Mouse (Mus musculus): ENCODE measurements around the gene Man1c1.

Gene Man1c1

DNA sequence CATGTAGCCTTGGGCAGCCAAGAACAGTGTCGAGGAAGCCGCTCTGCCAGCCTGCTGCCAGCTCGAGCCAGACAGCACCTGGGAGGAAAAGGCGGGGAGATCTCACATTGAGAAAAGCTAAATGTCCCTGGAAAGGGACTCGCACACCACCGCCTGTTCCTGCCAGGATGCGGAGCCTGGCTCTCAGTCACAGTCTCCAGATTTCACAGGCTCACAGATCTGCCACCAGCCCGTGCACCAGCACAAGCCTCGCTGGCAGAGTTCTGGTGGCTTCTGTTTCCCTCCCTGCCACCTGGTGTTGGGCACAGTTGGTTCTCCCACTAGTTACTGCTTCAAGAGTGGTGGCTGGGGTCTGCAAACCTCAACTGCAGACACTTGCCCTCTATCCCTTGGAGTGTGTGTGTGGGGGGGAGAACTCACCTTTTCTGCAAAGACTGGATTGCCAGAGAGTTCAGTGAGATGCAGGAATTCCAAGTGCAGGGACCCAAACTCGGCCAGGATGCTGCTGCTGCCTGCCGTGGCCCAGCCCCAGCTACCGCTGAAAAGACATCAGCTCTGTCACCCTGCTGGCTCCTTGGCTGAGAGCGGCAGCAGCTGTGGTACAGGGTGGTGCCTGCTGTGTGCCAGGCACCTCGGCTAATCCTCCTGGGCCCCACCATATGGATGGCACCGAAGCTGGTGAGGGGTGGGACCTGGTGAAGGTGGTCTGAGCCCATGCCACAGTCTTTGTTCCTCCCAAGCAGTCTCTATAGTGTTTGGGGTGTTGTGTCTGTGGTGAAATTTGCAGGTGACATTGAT, 123.5 kb downstream of the Man1c1 start:
- DNase-seq (ENCODE audit: low read depth, low spot score) = no peak

- DNase-seq (ENCODE audit: low read depth, low spot score) = no peak
Measured at GRCm38 (mm10) chr4:134579620-134580019, 124.5 kb downstream of the Man1c1 start.

- no peak for DNase-seq (ENCODE audit: low read depth, low spot score)
Measured at GRCm38 (mm10) chr4:134579212-134579611, 124.9 kb downstream of the Man1c1 start.

DNA sequence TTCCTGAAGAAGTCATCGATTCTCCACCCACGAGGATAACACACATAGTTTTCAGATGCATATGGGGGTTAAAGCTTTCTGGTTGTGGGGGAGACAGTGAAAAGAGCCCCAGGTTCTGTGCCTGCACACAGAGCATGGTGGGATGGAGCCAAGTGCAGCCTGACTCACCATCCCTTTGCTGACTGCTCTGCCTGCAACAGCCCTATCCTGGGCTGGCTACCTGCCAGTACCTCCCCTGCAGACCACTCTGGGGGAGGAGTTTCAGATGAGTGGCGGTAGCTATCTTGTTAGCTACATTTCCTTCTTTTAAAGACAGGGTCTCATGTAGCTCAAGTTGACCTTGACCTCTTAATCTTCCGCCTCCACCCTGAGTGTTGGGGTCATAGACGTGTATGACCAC, 125.7 kb downstream of the Man1c1 start:
- no peak for DNase-seq (ENCODE audit: low read depth, low spot score)

DNA sequence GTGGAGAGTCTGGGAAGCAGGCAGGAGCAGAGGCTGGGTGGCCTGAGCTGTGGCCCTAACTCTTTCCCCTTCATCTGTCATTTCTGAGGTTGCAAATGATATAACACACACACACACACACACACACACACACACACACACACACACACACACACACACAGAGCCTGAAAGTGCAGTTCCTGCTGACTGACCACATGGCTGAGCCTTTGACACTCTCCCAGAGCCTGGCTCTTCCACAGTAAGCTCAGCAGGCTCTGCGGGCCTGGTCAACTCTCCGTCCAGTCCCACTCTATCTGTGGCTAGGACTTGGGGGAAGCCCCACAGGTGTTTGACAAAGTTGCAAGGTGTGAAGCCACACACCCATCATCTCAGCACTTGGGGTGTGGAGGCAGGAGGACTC, 126.8 kb downstream of the Man1c1 start:
- DNase-seq (ENCODE audit: low read depth, low spot score) = no peak

- DNase-seq (ENCODE audit: low read depth, low spot score) = no peak
Measured at GRCm38 (mm10) chr4:134575486-134575885, 128.6 kb downstream of the Man1c1 start.

- DNase-seq (ENCODE audit: low read depth, low spot score) = no peak
Measured at GRCm38 (mm10) chr4:134572449-134573300, 131.4 kb downstream of the Man1c1 start.

DNA sequence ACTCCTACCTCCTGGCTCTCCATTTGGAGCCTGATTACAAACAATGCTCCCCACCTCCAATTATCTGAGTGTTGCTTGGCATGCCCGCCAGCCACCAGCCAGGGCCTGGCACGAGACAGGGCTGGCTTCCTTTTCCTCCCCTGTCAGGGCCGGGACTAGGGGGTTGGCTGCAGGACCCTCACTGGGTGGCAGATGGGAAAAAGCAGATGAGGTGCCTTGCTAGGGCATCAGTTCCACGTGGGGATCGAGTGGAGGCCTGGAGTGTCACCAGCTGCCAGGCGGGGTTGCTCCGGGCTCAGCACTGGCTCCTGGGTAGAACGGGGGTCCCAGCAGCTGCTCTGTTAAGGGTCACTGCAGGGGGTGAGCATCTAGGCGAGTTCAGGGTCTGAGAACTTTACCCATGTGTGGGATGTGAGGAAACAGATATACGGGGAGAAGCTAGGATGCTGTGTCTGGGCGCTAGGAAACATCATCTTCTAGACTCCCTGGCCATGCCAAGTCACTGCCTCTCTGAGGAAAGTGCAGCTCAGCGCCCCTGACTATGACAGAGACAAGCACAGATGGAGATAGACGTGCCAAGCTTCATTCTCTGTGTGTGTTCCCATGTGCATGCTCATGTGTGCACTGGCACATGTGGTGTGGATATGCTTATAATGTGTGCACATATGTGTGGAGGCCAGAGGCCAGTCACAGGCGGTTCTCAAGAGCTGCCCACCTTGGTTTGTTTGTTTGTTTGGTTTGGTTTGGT, 133.2 kb downstream of the Man1c1 start:
- DNase-seq (ENCODE audit: low read depth, low spot score) = no peak

DNA sequence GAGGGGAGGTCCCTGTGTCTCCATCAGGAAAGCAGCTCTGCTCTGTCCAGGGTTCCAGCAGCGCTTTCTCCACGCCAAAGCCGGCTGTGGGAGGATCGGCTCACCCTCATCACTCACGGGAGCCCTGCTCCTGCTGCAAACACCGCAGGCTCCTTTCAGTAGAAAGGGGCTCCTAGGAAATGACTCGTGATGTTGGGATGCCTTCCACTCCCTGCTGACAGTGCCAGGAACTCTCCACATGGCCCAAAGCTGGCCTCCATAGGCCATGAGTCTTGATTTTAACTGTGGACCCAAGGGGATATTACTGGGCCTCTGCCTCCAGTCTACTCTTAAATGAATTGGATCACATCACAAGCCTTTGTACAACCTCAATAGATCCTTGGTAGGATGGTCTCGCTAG, 134.3 kb downstream of the Man1c1 start:
- no peak for DNase-seq (ENCODE audit: low read depth, low spot score)

- no peak for DNase-seq (ENCODE audit: low read depth, low spot score)
Measured at GRCm38 (mm10) chr4:134569205-134569604, 134.9 kb downstream of the Man1c1 start.

DNA sequence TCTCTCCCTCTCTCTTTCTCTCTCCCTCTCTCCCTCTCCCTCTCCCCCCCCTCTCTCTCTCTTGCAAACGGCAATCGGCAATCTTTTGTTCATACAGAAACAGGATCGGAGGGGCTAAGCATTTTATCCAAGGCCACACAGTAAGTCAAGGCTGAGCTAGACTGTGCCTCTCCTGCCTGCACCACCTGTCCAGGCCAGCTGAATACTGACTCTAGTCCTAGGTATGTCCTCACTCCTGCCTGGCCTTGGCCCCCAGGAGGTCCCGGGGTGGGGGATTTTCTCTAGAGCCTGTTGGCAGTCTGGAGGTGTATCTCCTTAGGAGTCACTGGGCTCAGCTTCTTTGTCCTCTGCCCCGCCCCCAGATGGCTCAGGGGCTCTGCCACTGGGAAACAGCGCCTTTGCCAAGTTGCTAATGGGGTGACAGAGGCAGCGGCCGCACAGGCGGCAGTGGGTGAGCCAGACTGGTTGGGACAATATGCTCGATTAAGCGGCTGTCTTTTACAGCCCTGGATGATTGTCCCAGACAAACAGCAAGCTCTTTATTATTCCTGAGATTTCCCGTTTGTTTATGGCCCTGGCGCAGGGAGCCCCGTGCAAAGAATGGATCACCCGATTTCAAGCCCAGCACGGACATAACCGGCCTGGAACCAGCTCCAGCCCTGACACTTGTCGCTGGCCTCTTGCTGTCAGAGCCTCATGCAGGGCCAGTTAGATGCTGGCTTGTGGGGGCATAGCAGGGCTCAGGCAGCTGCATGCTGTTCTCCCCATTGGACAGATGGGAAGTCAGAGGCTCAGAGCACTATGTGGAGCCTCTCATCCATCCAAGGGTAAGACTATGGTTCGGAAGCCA, 136.5 kb downstream of the Man1c1 start:
- no peak for DNase-seq (ENCODE audit: low read depth, low spot score)

GRCm38 (mm10) chr4:134564093-134564492, 140.0 kb downstream of the Man1c1 start:
- no peak for DNase-seq (ENCODE audit: low read depth, low spot score)

DNA sequence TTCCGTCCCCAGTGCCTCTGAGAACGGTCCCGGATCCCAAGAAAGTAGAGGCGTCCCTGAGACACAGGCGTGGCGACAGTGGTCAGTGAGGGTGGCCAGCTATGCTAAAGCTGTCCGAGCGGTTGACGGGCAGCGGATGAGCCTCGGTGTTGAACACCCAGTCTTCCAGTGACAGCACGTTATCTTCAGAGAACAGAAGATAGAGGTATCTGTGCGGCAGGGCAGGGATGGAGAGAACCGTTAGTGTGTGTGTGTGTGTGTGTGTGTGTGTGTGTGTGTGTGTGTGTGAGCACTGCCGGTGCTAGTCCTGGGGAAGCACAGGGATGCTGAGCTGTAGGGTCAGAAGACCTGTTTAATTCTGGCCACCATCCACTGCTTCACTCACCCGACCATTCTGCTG, 140.5 kb downstream of the Man1c1 start:
- DNase-seq (ENCODE audit: low read depth, low spot score) = no peak

GRCm38 (mm10) chr4:134562014-134562413, 142.1 kb downstream of the Man1c1 start:
- DNase-seq (ENCODE audit: low read depth, low spot score) = no peak

DNA sequence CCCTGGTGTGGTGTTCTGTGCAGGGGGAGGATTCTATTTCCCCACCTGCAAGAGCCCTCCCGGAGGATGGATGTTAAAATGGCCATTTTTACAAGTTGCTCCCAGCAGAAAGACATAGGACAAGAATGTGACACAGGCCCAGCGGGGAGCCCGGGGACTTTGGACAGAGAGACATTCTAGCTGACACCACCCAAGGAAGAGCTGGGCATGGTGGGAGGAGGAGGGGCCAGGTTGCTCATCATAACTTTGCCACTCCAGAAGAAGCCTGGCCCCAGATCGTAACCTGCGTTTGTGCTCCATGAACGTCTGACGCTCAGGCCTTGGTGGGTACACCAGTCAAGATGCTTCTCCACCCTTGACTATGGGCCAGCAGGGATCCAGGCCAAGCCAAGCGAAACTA, 143.4 kb downstream of the Man1c1 start:
- no peak for DNase-seq (ENCODE audit: low read depth, low spot score)

- no peak for DNase-seq (ENCODE audit: low read depth, low spot score)
Measured at GRCm38 (mm10) chr4:134559154-134559553, 144.9 kb downstream of the Man1c1 start.

DNA sequence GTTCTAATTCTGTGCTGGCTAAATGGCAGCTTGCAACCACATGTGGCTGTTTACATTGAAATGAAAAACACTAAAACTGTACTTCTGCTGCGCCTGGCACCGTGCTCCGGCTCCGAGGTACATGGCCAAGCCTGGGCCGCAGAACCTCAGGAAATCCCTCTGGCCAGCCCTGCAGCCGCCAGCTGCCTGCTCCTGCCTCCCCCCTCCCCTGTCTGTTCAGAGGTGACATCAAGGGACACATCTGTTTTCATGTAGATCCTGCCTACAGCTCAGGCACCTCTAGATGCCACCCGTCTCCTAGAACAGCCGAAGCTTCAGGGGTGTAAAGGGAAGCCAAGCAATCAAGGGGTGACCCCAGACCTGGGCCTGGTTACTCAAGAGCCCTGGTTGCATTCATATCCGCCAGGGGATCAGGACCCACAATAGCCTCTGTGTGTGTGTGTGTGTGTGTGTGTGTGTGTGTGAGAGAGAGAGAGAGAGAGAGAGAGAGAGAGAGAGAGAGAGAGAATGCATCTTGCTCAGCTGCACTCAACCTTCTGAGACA, 145.4 kb downstream of the Man1c1 start:
- no peak for DNase-seq (ENCODE audit: low read depth, low spot score)

DNA sequence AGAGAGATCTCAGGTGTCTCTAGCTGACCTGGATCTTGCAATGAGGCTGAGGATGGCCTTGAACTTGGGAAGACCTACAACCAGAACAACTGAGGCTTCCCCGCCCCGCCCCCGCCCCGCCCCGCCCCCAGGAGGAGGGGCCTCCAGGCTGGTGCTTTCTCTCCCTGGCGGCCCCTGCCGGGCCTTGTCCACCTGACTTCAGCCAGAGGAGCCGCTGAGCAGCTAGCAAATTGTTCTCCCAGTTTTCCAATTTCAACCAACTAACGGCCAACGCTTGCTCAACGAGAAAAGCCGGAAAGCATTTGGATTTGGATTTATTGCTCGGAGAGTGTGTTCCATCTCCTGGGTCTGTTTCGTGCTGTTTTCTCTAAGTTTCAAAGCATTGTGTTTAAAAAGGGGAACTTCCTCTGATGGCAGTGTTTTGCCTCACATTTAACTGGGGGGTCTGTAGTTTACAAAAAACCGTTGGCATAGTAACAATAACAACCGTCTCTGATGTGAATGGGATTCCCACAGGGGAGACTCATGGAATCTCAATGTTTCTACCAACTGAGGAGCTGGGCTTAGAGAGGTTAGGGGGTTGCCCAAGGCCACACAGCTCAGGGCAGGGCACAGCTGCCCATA, 146.4 kb downstream of the Man1c1 start:
- DNase-seq (ENCODE audit: low read depth, low spot score) = no peak

GRCm38 (mm10) chr4:134555956-134556580, 148.0 kb downstream of the Man1c1 start:
- no peak for DNase-seq (ENCODE audit: low read depth, low spot score)

DNA sequence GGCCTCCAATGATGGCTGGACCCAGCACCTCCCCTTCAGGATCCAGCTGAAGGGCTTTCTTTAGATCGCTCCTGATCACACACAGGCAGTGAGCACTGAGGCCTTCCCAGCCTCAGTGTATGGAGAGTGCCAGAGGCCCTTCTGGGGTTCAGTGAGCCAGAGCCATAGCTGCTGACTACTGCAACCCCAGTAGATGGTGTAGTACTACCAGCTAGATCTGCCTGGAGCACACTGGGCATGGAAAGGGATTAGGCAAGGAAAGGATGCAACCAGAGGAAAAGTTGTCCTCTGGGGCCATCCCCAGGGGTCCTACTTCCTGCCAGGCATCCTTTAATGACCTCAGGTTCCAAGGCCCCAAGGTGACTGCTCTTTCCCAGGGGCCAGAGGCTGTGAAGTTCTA, 150.5 kb downstream of the Man1c1 start:
- no peak for DNase-seq (ENCODE audit: low read depth, low spot score)
